Mouse (Mus musculus) cerebellum, postnatal 36 days (tissue): ENCODE results near the gene Amigo1.
"Not testable (repeated sequence)": the region's sequence is repeated elsewhere in the genome, so short reads cannot be mapped to it uniquely, and the experiment has no call there.

Source experiments
- DNase-seq, 2 experiments: peaks; one replicate each; pipeline ENCODE4 v3.0.0; 2021 to 2022; ENCODE audit warnings: mixed read lengths in 2 of 2

The Amigo1 gene

DNA sequence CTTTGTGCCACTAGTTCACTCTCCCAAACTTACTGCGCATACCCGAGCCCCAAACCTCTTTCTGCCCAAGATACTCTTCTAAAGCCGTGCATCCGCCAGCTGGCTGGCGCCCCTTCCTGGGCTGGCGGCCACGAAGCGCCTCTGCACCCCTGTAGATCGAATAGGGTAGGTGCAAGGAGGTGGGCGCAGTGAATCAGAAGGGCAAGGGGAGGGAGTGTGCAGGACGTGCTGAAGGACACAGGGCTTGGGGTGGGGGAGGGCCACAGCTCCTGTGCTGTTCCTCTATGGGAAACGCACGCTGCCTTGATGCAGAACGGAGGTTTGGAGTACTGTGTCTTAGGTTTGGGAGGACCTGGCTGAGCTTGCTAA is 24.6 kb downstream of the Amigo1 start, which contains the start of gene Atxn7l2:
Gene Atxn7l2, minus strand, starts transcription at position 164 of the 369 bp plus-strand sequence.
- DNase-seq: peak in 1 of 2 experiments; percentile 70

DNA sequence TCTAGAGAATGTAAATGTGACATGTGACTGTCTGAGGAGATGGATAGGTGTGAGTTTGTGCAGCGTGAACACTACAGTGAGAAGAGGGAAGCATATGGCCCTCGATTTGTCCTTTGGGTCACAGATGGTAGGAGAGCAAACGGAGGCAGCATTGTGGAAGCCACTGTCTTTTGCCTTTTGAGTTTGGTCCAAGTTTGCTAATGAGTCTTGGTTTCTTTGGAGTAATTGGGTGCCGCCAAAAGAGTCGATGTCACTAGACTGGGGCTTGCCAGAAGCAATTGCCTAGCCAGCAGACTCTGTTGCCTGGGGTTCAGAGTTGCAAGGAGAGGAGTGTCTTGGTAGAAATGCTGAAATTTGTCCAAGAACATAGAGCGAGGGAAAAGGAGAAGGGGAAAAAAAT is 25.7 kb downstream of the Amigo1 start:
- peak in 1 of 2 experiments; percentile 36 for DNase-seq

DNA sequence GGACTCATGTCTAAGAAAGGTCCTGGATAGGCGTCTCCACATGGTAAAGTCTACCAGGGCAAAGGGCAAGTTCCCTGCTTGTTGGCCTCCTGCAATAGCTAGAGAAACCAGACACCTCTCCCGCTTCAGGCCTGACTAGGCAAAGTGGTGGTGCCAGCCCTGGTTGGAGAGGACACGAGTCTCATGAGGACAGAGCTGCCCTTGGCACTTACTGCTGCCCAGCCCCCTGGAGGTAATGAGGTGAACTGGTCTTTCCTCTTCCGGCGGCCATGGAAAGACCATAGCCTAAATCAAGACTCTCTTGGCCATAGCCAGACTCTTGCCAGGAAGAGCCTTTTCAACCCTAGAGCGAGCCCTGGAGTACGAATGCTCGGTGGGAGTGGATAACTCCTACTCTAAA is 26.3 kb downstream of the Amigo1 start:
- peak in 1 of 2 experiments; percentile 13 for DNase-seq

DNA sequence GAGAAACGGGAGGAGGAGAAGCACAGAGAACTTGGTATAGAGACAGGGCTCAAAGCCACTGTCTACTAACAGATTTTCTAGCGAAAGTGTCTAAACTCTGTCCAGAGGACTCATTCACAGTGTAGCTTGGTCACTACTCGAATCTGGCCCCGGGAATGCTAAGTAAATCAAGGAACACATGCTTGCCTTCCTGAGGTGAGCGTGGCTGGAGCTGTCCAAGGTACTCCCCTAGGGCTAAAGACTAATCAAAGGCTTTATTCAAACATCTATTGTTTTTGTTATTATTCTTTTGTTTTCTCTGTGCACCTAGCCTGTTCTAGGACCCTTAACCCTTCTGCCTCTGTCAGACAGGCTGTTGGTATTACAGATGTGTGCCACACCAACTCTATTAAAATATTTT is 28.6 kb downstream of the Amigo1 start:
- no peak for DNase-seq

DNA sequence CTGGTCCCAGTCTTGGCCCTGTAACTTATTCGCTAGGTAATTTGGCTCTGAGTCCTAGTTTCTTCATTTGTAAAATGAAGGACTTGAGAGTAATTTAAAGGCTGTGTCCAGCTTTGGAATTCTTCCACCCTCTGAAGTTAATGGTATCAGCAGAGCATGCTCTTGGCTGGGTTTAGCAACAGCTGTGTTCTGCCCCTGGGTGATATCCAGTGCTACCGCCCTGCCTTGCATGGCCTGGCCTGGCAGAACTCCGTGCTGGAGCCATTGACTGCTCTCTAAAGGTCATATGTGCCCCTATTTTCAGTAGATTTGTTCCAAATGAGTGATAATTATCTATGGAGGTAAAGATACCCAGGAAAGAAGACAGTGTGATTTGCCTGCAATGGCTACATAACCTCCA is 34.5 kb downstream of the Amigo1 start:
- no peak for DNase-seq

DNA sequence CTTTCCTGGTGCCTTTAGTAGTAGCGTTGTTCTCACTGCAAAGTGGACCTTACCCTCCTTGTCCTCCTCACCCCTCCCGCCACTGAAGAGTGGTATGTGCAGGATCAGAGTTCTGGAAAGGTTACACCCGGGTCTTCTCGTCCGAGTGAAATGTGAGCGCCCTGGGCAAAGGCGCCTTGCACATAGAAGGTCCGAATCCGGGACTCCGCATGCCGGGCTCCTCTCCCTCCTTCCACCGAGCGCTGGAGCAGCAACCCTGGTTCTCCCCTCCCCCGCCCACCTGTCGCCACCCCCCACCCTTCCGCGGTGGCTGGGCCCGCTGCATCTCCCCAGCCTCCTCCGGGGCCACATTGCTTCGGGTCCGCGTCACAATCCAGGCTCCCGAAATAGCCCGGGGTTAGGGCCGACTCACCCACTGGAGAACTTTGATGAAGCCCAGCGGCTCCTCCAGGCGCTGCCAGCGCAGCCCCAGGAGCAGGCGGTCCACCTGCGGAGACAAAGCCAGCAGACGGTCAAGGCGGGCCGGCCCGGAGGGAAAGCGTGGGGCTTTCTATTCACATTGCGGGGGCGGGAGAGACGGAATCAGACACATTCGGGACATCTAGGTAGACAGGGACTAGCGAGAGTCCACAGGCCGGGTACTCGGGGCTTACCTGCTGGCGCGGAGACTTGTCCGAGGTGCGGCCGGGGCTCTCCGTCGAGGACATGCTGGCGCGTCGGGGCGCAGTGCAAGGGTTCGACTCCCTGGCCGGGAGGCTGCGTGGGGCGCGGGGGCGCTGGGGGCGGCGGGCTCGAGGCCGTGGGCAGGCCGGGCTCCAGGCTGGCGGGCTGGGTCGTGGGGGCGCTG is 39.8 kb downstream of the Amigo1 start:
- no peak for DNase-seq

DNA sequence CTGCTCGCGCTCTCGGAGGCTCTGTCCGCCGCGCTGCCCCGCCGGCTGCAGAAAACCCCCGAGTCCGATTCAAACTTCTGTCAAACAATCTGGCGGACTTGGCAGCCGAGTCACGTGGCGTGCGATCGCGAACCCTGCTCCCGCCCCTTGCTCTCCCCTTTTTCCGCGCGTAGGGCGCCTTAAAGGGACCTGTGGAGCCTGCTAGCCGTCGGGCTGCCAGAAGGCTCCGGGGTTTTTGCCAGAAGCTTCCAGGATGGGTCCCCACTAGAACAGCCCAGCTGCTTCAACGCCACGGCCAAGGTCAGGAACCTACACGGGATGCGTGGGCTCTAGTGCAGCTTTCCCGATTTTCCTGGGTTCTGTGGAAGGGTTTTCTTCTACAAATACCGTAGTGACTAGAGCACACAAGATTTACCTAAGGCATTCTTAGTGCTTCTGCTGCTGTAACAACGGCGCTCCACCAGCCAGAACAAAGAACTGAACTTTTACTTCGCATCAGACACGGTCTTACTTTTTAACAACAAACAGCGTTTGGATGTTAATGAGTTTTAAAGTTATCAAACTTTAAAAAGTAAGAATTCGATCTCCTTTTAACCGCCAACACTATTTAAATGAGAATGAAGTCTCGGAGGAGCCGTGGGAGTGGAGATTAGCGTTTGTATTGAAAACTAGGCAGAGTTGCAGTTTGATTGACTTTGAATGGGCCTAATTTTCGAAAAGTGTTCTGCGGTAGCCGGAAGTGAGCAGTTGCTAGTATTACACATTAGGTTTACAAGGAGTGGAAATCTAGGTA is 40.6 kb downstream of the Amigo1 start, which contains the start of gene Sypl2:
Gene Sypl2, minus strand, starts transcription at position 91 of the 793 bp plus-strand sequence.
- no peak for DNase-seq

DNA sequence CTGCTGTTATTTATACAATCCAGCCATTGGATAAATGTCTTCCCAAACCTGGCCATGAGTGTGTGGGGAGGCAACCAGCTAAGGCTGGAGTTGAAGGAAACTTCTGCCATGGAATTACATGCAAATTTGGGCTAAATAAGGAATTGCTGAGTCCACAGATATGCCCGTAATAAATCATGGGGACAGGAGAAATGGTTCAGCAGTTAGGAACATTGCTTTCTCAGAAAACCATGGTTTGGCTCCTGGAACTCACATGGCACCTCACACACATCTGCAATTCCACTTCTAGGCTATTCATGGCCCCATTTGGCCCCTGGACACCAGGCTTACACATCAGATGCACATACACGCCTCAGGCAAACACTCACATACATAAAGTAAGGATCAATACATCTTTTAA is 41.4 kb downstream of the Amigo1 start:
- DNase-seq: no peak

DNA sequence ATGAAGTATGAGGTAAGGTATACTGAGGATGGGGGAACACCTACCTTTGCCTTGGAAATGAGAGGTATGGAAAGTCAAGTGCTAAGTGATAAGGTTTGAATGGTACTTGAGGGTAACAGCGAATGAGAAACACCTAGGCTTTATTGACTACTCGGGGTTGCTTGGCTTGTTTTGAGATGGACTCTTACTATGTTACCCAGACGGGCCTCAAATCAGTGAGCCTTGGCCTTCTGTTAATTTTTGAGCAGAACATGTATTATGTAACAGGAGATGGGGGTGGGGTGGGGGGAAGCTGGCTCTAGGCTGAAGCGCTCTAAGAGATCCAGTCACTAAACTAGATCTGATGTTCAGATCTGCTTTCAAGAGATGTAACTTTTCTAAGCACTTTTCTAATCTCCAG is 45.5 kb downstream of the Amigo1 start:
- no peak for DNase-seq

DNA sequence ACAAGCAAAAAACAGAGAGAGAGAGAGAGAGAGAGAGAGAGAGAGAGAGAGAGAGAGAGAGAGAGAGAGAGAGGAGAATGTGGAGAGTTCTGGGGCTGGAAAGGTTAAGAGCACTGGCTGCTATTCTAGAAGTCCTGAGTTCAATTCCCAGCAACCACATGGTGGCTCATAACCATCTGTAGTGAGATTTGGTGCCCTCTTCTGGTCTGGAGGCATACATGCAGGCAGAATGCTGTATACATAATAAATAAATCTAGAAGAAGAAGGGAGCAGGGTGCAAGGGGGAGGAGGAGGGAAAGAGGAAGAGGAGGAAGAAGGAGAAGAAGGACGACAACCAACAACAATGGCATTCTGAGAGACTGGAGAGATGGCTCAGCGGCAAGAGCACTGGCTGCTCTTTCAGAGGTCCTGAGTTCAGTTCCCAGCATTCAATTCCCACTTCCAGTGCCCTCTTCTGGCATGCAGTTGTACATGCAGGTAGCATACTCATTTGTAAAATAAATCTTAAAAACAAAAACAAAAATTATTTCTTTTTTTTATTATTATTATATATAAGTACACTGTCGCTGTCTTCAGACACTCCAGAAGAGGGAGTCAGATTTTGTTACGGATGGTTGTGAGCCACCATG is 51.5 kb downstream of the Amigo1 start:
- not testable (repeated sequence) for DNase-seq

DNA sequence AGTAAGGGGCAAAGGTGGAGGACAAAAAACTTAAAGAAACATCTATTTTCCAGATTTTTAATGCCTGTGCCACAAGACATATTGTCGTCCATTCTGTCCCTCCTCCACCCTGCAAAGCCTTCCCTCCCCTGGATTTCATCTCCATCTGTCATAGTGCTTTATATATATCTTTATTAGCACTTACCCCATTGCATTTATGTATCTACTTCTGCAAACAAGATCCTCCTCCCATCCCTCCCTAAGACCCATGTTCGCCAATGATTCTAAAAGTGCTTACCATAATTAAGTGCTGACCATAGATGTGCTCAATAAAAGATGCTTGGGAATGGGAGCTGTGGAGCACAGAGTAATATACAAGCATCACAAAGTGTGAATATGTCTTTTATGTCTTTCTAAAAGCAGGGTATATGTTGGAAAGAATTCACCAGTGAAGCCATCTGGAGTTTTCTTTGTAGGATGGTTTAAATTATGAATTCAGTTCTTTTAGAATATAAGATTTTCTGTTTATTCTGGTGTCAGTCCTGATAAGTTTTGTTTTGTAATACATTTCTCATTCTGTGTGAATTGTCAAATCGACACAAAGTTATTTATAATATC is 55.2 kb downstream of the Amigo1 start:
- DNase-seq: no peak
